Mouse (Mus musculus) megakaryocyte, adult 5-6 weeks (primary cell): Measurements from ENCODE around the gene Gm11273. TPM values are rescaled to one million over a fixed set of nuclear protein-coding genes. Genes with fewer than 3 reads are reported as not detected.

ENCODE experiments used
- ATAC-seq: 2 replicates; pipeline ENCODE4 v1.8.0; 2016; ENCODE audit warnings: mild to moderate bottlenecking, inconsistent platforms; ENCODE audit not compliant: poor library complexity, severe bottlenecking
- total RNA-seq, 2 experiments: library from RNA; stranded (forward) in 1 of 2; stranded (reverse) in 1 of 2; fragments of 153-499, 151-499 nt in 1 of 2; fragments of 221-1000, 200-1000 nt in 1 of 2; gene quantifications; 2 replicates each; pipeline versions ENCODE4 v1.2.3 to v1.2.4; 2015 to 2017

Gm11273 gene
- total RNA-seq, 2 experiments from 2014 or later: 5.2 to 7.8 TPM

GRCm38 (mm10) chr13:21453042-21453441 lies 48.2 kb downstream of the Gm11273 start:
- ATAC-seq: peak; percentile 11; the same call in 1 of the 2 replicates

Other genes starting within 250 kb of the Gm11273 start
- gene Gpx5, start 208.7 kb downstream of the Gm11273 start, total RNA-seq (2015): not detected in 2 replicates
- gene Gpx5, start 208.7 kb downstream of the Gm11273 start, total RNA-seq (2017): not detected in 2 replicates
- not detected in 2 replicates for gene Gpx6, start 189.3 kb downstream of the Gm11273 start, total RNA-seq (2015)
- gene Gpx6, start 189.3 kb downstream of the Gm11273 start, total RNA-seq (2017): not detected in 2 replicates
- not detected in 2 replicates for gene Olfr1367, start 154.5 kb downstream of the Gm11273 start, total RNA-seq (2015)
- not detected in 2 replicates for gene Olfr1367, start 154.5 kb downstream of the Gm11273 start, total RNA-seq (2017)
- 4.4 and 4.7 TPM in 2 replicates for gene Zscan12, start 138.6 kb downstream of the Gm11273 start, total RNA-seq (2015)
- 5.6 and 8.3 TPM in 2 replicates for gene Zscan12, start 138.6 kb downstream of the Gm11273 start, total RNA-seq (2017)
- gene Zkscan3, start 98.7 kb downstream of the Gm11273 start, total RNA-seq (2015): 33.5 and 36.6 TPM in 2 replicates
- gene Zkscan3, start 98.7 kb downstream of the Gm11273 start, total RNA-seq (2017): 26.8 and 29.7 TPM in 2 replicates
- 0.30 TPM in 1 of 2 replicates, not detected in the other for gene Pgbd1, start 60.4 kb downstream of the Gm11273 start, total RNA-seq (2015)
- 0.33 TPM in 1 of 2 replicates, not detected in the other for gene Pgbd1, start 60.4 kb downstream of the Gm11273 start, total RNA-seq (2017)
- 24.2 and 25.3 TPM in 2 replicates for gene Zscan26, start 47.7 kb downstream of the Gm11273 start, total RNA-seq (2015)
- gene Zscan26, start 47.7 kb downstream of the Gm11273 start, total RNA-seq (2017): 26.9 and 27.2 TPM in 2 replicates
- 0.16 and 1.1 TPM in 2 replicates for gene Nkapl, start 32.9 kb downstream of the Gm11273 start, total RNA-seq (2015)
- 1.2 and 1.3 TPM in 2 replicates for gene Nkapl, start 32.9 kb downstream of the Gm11273 start, total RNA-seq (2017)
- gene Zkscan4, start 22.5 kb downstream of the Gm11273 start, total RNA-seq (2015): 0.09 and 0.16 TPM in 2 replicates
- 0.44 TPM in 1 of 2 replicates, not detected in the other for gene Zkscan4, start 22.5 kb downstream of the Gm11273 start, total RNA-seq (2017)
- not detected in 2 replicates for gene Gm10065, start 22.0 kb downstream of the Gm11273 start, total RNA-seq (2015)
- gene Gm10065, start 22.0 kb downstream of the Gm11273 start, total RNA-seq (2017): not detected in 2 replicates
- 0.09 and 0.56 TPM in 2 replicates for gene AK157302, start 6.2 kb downstream of the Gm11273 start, total RNA-seq (2015)
- 0.20 TPM in 1 of 2 replicates, not detected in the other for gene AK157302, start 6.2 kb downstream of the Gm11273 start, total RNA-seq (2017)
- gene Zkscan8, start 29.7 kb upstream of the Gm11273 start, total RNA-seq (2015): 7.0 and 7.1 TPM in 2 replicates
- 4.4 and 4.9 TPM in 2 replicates for gene Zkscan8, start 29.7 kb upstream of the Gm11273 start, total RNA-seq (2017)
- gene Olfr1366, start 41.4 kb upstream of the Gm11273 start, total RNA-seq (2015): not detected in 2 replicates
- gene Olfr1366, start 41.4 kb upstream of the Gm11273 start, total RNA-seq (2017): not detected in 2 replicates
- not detected in 2 replicates for gene Olfr1535, start 58.5 kb upstream of the Gm11273 start, total RNA-seq (2015)
- gene Olfr1535, start 58.5 kb upstream of the Gm11273 start, total RNA-seq (2017): not detected in 2 replicates
- gene Olfr1364, start 80.3 kb upstream of the Gm11273 start, total RNA-seq (2015): not detected in 2 replicates
- gene Olfr1364, start 80.3 kb upstream of the Gm11273 start, total RNA-seq (2017): not detected in 2 replicates
- not detected in 2 replicates for gene Olfr1362, start 112.6 kb upstream of the Gm11273 start, total RNA-seq (2015)
- gene Olfr1362, start 112.6 kb upstream of the Gm11273 start, total RNA-seq (2017): not detected in 2 replicates
- gene Olfr11, start 141.1 kb upstream of the Gm11273 start, total RNA-seq (2015): not detected in 2 replicates
- gene Olfr11, start 141.1 kb upstream of the Gm11273 start, total RNA-seq (2017): not detected in 2 replicates
- gene Olfr1361, start 162.0 kb upstream of the Gm11273 start, total RNA-seq (2015): not detected in 2 replicates
- gene Olfr1361, start 162.0 kb upstream of the Gm11273 start, total RNA-seq (2017): not detected in 2 replicates
- not detected in 2 replicates for gene Olfr1360, start 176.0 kb upstream of the Gm11273 start, total RNA-seq (2015)
- not detected in 2 replicates for gene Olfr1360, start 176.0 kb upstream of the Gm11273 start, total RNA-seq (2017)
- gene Olfr1359, start 196.7 kb upstream of the Gm11273 start, total RNA-seq (2015): not detected in 2 replicates
- gene Olfr1359, start 196.7 kb upstream of the Gm11273 start, total RNA-seq (2017): not detected in 2 replicates
- gene Hist1h2bl, start 214.7 kb upstream of the Gm11273 start, total RNA-seq (2015): 262 and 280 TPM in 2 replicates
- 409 and 426 TPM in 2 replicates for gene Hist1h2bl, start 214.7 kb upstream of the Gm11273 start, total RNA-seq (2017)
- 5.0 and 7.6 TPM in 2 replicates for gene Hist1h2ai, start 215.0 kb upstream of the Gm11273 start, total RNA-seq (2015)
- 3,924 and 4,338 TPM in 2 replicates for gene Hist1h2ai, start 215.0 kb upstream of the Gm11273 start, total RNA-seq (2017)
- gene Hist1h3h, start 216.2 kb upstream of the Gm11273 start, total RNA-seq (2015): 37.0 and 141 TPM in 2 replicates
- 82.6 and 194 TPM in 2 replicates for gene Hist1h3h, start 216.2 kb upstream of the Gm11273 start, total RNA-seq (2017)
- 139 and 162 TPM in 2 replicates for gene Hist1h2bm, start 220.6 kb upstream of the Gm11273 start, total RNA-seq (2015)
- 615 and 635 TPM in 2 replicates for gene Hist1h2bm, start 220.6 kb upstream of the Gm11273 start, total RNA-seq (2017)
- 5.8 and 10.7 TPM in 2 replicates for gene Hist1h4j, start 233.6 kb upstream of the Gm11273 start, total RNA-seq (2015)
- 595 and 644 TPM in 2 replicates for gene Hist1h4j, start 233.6 kb upstream of the Gm11273 start, total RNA-seq (2017)
- gene Hist1h4k, start 249.1 kb upstream of the Gm11273 start, total RNA-seq (2015): 97.3 and 158 TPM in 2 replicates
- 2,083 and 3,751 TPM in 2 replicates for gene Hist1h4k, start 249.1 kb upstream of the Gm11273 start, total RNA-seq (2017)